Mouse (Mus musculus): ENCODE data around the gene Mettl26.

DNA sequence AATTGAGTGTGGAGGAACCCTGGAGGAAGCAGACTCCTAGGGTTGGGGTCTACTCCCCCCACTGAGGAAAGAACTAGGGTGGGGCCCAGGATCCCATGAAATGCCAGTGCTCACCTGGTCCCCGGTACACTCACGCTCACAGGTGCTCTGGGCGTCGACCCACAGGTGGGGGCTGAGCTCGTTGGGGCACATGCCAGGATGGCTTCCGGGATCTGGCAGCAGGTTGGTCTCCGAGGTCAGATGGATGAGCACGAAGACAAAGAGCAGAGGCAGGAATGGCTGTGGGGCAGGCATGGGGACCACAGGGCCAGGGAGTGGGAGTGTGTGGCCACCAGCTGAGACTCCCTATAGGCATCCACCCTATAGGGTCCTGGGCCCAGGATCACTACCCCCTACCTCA is 4.9 kb downstream of the Mettl26 start:
- TF ChIP-seq FLI1 (IDR thresholded peaks at IDR 0.05; ENCODE audit: low read length) (no peak), GATA1 (IDR thresholded peaks at IDR 0.05; ENCODE audit: borderline replicate concordance, low read length) (no peak)

Measured in megakaryocyte, embryonic 14.5 days (primary cell).